Mouse (Mus musculus) kidney, adult 8-10 months (tissue): ENCODE measurements around the gene N4bp1.

ENCODE experiments used
- DNase-seq, 2 experiments: peaks; one replicate each; pipeline ENCODE4 v3.0.0; 2022

Gene N4bp1

GRCm38 (mm10) chr8:86758651-86759050 lies 126.4 kb downstream of the N4bp1 start:
- no peak for DNase-seq
